Mouse (Mus musculus): ENCODE data around the gene Upp1.
"Not testable (repeated sequence)": the region's sequence is repeated elsewhere in the genome, so short reads cannot be mapped to it uniquely, and the experiment has no call there.

The Upp1 gene

DNA sequence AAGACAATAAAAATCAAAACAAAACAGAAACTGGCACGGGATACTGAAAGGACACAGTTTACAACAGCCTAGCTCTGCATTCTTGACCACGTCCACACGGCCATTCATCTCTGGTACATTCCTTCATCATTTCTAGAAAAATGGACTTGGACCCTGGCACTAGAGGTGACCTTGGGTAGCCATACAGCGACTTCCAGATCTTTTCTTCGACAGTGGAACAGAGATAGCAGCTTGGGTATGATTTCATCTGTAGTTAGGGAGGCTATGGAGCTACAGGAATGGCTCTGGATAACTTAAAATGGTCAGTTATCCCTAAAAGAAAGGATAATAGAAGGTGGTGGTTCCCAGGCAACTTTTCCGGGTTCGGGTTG, at the start of gene Upp1:
Gene Upp1 (plus strand): TSS at position 54 of the 371 bp plus-strand sequence.
- DNase-seq, result no peak

DNA sequence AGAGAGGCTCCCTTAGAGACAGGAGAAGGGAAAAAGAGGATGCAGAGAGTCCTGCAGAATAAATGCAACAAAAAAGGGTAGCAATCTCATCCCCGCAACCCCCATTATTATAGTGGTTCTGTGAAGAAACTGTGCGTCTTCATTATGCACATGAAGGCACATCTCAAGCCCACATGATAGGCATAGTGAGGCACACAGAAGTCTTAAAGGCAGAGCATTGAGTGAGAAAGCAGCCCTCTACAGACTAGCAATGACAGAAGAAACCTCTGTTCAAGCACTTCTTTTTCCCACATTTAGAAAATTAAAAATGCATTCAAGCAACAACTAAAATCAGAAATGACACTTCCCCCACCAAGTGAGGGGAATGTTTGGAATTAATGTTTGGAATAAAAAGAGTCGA, 41.5 kb upstream of the Upp1 start:
- DNase-seq, result no peak

DNA sequence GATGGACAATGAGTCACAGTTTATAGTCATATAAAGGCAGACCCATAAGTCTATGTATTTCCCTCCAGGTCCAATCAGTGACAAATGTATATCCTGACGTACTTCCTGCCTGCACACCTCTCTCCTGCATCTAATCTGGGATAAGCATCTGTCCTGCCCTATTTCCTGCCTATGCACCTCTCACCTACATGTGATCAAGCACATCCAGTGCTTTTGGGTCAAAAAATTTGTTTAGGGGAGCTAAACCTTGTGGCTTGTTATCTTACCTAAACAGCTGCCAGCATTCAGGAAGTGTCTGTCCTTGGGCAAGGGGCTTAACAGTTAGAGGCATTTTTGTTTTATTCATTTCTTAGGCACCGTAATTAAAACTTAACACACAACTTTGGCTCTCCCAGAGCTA, 4.7 kb upstream of the Upp1 start:
- DNase-seq, result no peak

DNA sequence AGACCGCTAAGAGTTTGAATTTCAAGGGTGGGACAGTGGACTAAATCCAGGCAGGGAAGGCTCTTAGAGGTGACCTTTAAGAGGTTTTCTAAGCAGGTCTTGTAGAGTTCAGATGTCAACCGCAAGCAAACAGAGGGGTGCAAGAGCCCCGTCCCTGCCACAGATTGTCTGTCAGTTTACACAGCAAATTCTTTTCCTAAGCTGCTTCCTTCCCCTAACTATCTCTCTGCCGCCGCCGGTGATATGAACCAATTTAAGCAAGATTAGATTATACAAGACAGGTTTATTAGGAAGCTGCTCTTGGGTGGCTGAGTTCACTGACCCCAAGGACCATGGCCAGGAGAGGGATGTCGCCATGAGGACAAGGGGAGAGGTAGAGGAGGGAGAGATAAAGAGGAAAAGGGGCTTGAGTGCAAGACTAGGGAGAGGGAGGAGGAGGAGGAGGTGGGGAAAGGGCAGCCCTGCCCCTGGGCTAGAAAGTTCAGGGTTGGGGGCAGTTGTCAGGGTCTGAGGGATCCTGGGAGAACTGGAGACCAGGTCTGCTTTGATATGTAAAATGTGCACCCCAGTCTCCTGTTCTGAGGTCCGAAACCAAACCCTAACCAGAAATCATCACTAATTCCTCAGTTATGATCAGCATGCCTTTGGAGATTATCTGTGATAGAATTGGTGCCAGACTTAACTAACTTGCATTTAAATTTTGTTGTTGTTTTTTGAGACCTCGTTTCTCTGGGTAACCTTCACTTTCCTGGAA, 2.4 kb upstream of the Upp1 start:
- DNase-seq, result no peak

DNA sequence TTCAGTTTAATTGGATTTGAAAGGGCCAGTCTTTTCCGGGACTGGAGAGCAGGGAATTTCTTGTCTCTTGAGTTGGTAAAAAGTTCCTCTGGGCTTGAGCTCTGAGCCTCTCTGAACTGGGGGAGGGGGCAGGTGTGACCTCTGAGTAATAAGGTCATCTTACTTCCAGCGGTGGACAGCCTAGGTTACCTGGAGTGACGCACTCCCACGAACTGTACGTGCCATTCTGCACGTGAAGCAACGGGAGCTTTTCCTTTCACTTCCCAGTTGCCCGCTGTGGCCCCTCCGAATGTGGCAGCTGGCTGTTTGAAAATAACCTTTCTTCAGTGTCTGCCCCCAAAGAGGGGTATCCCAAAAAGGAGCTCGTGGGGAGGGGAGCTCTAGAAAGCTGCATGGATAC, 1.8 kb upstream of the Upp1 start:
- DNase-seq, result peak in 1 of 2 experiments; percentile 8

DNA sequence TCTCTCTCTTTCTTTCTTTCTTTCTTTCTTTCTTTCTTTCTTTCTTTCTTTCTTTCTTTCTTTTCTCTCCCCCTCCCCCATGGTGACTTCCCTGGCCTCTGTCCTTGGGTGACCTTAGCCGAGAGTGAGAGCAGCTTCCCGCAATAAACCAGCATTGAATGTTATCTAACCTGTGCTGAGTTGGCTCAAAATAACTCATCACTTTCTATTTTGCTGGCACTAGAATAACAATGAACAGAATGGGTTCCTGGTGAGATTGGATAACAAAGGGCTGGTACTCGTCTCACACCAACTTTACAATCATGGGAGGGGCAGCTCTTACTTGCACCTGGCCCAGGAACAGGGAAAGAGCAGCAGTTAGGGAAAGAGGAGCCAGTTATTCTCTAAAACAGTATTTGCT, 987 bp upstream of the Upp1 start:
- no peak for DNase-seq

DNA sequence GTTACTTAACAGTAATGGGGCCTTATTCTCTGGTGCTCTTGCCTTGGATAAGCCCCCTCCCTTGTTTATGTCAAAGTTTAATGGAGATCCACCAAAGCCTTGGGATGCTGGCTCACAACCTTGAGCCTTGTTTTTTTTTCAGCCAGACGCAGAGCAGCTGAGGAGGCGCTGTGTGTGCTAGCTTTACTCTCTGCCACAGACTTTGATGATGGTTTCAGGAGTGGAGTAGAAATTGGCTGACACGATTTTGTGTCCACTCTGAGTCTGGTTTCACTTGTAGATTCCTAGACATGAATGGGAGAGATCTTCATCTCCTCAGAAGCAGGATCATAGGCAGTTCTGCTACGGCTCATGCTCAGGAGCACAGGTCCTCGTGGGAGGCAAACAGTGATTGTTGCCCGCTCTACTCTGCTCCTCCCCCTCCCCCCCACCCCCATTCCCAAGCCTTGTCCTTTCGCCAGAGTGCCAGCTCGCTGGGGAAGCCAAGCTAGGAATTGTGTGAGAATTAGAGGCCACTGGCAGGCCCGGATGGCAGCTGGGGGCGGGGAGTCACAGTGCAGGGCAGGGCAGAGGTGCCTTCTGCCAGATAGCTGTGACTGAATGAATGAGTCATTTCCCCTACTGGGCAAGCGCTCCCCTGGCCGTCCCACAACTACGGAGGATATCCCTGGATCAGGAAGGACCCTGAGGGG, 399 bp upstream of the Upp1 start:
- DNase-seq, result peak; percentile 63 to 75

DNA sequence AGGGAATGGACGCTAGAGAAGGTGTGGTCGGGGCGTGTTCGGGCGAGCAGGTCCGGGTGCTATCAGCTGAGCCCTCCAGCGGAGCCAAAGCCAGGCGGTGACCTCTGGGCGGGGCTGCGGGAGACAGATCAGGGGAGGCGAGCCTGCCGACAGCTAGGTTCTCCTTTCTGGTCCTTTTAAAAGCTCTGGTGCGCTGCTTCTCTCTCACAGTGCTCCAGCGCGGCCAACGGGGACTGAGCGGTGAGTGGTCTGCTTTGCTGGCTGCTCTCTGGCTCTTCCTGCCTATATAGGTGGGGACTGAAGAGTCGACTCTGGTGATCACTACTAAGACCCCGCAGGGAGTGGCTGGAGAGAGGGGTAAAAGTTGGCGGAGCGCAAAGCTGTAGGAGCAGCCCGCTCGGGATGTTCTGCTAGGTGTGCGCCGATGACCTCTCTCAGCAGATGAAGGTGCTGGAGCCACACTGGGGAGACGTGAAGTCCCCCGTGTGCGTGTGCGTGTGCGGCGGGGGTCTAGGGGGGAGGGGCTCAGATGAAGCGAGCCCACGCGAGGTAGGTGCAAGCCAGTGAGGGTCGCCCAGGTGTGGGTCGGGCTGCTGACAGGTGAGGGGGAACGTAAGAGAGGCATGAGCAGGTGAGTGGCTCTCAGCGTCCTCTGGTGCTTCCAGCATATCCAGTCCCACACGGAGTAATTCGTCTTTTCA, 668 bp downstream of the Upp1 start:
- DNase-seq, result peak; percentile 57 to 67

DNA sequence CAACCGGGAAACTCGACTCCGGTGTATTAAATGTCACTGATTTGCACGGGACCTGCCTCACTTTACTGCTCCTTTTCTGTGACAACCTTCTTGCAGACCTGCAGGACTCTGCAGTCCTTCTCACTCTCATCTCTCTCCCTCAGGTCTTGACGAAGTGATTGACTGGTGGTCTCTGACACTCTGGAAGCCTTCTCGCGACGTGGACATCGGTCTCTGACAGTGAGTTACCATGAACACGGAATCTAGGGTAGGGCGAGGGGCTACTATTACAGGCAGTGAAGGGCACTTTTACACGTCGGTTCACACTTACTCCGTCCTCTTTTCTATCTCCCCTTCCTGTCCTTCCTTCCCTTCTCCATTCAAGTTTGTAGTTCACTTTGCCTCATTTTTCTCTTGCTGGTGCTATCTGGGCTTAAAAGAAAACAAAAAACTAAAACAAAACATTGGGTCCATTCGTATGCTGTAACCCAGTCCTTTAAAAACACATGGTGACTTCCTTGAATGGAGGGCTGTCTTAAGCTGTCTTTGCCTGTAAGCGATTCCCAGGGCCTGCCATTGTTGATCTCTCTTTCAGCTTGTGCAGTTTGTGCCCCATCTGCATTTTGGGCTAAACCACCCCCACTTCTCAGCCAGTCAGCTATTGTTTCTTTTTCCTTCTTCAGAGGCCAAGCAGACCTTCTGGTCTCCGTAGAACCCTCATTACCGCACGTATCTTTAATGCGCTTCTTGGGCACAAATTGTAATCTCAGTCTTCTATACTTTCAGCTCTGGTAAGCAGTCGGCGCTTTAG, 1.5 kb downstream of the Upp1 start:
- DNase-seq, result no peak

DNA sequence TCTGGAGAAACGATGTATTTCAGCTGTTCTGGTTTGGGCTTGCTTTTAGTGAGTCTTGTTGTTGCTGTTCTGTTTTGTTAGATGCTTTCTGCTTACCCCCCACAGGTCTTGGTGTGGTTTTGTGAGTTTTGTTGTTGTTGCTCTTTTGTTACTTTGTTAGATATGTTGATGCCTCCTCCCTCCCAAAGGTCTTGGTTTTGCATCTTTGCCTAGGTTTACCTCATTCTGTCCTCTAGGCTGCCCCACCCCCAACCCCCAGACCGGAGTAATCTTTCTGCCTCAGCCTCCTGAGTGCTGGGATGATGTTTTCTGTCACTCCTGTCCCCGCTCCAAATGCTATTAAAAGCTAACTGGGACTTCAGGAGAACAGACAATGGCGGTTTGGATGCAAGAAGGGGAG, 4.4 kb downstream of the Upp1 start:
- DNase-seq, result no peak

DNA sequence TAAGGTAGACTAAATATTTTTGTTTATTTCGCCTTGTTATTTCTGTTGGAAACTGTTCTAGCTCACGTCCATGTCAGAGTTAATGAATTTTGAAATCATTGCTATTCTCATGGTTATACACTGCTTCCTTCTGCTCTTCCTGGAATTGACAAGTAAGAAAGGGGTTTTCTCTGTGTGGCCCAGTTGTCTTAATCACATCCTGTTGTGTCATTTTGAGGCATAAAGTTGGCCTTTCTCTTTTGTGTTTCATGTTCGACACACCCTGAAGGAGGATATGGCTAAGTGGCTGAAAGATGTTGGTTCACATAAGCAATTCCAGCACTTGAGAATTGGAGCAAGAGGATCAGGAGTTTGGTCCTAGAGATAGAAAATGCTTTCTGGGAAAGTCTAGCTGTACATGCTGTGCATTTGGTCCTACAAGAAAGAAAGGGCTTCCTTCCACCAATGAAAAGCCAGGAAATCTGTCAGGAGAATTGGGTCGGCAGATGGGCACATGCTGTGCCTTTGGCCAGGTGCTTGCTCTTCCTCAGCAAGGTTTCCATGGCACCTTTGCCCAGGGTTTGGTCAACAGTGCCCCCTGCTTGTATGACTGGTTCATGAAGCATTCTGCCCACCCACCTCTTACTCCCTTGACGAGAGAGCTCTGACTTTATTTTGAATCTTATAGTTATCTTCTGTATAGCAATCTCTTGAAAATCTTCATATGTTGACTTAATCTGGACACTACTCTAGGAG, 8.6 kb downstream of the Upp1 start:
- DNase-seq, result peak; percentile 36 to 46

DNA sequence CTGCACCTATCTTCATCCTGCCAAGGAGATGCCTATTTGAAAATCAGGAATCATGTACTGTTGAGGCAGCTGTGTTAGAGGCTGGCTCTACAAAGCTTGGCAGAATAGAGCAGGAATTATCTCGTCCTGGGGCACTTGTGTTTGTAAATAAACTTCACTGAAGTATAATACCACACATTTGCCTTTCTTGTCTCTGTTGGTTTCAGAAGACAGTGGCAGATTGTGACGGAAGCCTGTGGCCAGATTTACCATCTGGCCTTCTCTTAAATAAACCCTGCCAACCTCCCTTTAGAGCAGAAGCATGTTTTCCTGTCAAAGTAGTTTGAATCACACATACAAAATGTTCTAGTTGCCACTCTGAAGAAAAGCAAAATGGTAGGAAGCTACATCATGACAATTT, 10.2 kb downstream of the Upp1 start:
- DNase-seq, result no peak

DNA sequence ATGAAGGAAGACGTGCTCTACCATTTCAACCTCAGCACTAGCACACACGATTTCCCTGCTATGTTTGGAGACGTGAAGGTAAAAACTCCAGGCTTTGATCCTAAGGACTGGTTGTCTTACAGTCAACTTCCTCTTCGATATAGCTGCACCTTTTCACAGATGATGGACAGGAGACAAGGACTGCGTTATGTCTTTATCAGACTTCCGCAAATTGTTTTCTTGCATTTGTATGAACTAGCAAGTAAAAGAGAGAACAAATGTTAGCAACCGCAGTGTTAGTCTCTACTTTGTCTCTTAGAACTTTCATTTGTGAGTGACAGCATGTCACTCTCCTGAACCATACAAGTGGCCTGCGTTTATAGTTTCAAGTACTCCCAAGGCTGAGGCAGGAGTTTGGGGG, 11.6 kb downstream of the Upp1 start:
- DNase-seq, result no peak

DNA sequence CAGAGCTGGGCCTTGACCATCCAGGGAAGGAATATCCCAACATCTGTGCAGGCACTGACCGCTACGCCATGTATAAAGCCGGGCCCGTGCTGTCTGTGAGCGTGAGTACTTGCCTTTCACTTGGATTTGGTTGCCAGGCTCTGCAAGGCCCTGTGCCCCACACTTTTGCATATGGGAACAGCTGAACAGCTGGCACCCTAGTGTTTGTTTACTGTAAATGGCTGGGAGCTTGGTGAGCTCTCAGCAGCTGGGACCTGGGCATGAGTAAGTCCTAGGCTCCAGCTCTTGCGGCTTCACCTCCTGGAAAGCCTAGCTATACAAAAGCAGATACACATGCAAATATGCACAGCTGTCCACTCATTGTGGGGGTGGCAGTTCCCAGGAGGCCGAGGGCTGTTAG, 13.8 kb downstream of the Upp1 start:
- DNase-seq, result no peak

DNA sequence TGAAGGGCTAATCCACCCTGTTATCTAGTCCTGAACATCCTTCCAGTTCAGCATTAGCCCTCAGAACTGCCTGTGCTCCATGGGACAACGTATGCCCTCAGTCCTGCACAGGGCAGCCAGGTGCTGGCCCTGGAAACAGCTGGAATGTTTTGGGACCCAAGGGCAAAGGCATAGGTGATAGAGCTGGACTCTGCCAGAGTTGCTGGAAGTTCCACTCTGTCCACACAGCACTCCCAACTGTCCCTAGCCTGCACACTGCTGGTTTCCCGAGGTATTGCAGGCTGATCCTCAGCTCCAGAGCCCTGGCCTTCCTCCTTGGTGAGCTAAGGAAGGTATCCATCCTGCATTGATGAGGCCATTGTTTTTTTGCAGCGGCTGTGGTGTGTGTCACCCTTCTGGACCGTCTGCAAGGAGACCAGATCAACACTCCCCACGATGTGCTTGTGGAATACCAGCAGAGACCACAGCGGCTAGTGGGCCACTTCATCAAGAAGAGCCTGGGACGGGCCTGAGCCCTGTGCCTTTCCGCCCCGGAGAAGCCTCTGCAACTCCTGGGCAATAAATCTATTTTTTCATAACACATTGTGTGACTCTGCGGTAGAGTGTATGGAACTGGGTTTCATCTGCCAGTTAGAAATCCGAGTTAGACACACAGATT, 17.8 kb downstream of the Upp1 start:
- DNase-seq, result peak; percentile 30 to 42

DNA sequence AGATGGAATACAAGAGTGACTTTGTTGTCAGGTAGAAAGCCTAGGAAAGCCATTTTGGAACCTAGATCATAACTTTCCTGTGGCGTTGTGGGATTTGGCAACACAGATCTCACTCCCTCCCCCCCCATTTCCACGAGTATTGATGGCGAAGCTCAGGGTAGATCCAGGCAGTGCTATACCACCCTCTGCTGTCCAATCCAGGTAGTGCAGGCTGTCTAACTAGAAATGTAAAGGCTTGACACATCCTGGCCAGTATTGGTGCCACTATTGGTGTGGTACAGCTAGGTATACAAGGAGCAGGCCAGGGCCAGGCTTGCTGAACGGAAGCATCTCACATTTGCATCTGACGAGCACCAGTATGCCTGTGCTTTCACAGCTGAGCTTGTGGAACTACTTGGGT, 18.6 kb downstream of the Upp1 start:
- peak; percentile 87 to 89 for DNase-seq

DNA sequence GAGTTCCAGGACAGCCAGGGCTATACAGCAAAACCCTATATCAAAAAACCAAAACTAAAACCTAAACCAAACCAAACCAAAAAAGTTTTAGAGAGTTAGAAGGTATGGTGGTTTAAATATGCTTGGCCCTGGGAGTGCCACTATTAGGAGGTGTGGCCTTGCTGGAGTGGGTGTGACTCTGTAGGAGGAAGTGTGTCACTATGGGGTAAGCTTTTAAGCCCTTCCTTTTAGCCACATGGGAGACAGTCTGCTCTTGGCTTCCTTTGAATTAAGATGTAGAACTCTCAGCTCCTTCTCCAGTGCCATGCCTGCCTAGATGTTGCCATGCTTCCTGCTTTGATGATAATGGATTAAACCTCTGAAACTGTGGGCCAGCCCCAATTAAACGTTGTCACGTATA, 27.2 kb downstream of the Upp1 start:
- DNase-seq, result no peak

DNA sequence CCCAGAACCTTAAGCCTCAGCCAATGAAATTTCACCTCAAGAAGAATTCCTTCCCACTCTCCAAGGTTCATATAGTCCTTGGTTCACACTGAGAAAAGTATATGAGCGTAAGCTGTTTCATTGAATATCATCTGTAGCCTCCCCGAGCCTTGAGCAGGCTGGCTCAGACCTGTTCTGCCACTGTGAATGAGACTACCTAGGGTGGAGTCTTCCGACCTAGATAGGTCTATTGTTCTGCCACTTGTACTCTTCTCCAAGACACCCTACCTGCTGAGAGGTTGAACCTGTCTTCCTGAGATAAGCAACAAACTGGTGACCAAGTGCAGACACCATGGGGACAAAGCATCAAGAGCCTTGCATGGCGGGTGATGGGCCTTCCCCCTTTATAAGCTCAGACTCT, 28.2 kb downstream of the Upp1 start:
- no peak for DNase-seq

DNA sequence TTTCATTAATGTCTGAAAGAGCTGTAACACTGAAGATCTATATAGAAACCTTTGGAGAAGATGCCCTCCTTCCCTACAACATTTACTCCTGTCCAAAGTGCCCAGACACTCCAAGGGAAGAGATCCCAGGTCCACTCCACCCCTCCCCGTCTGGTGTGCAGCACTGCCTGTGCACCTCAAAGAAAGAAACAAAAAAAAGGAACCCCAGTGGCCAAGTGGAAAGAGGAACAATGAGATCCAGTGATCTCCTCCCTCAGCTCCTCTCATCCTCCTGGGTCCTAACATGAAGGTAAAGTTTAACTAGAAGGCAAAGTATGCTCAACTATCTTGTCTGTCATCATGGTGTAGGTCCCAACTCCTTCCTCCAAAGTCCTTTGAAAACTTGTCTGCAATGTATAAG, 28.8 kb downstream of the Upp1 start:
- no peak for DNase-seq

DNA sequence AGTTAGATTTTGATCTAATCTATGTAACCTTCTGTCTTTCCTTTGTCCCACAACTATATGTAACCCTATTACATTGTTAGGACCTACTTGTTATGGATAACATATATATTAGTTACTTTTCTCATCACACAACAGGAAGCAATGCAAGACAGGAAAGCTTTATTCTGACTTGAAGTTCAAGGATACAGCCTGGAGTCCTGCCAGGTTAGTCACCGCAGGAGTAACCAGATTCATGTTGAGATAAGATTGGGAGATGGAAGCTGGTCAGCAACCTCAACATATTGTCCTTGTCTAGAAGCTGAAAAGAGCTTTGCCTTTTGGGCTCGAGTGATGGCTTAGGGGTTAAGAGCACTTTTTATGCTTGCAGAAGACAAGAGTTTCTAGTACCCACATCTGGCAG, 30.3 kb downstream of the Upp1 start:
- no peak for DNase-seq

DNA sequence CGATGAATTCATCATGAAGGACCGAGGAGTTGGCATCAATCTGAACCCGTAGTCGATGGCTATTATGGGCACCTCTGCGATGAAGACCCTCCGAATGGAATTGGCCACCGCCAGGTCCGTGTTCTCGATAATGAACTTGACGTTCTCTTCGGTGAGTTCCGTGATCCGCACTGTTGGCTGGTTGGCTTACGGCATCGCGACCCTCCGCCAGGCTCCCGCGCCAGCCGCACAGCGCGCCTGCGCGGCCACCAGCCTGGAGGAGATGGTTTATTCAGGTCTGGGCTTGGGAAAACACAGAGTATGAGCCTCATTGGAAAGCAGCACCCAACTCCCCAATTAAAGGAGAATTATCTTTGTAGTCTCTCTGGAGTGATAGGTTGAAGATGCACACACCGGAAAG, 32.5 kb downstream of the Upp1 start:
- not testable (repeated sequence) for DNase-seq

DNA sequence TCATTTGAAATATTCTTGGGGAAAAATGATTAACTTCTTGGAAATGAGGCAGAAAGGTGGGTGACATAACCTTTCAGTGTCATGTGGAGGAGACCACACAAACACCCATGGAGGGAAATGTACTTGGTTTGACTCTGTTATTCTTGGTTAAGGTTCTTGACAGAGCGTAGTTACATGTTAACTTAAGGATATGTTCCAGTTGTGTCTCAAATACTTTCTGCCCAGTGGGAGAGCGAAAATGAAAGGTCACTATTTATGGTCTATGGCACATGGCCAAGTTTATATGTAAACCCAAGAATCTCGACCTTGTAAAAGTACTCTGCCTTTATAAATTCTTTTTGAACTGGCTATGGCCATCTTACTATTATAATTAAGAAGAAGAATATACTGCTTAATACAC, 42.0 kb downstream of the Upp1 start:
- DNase-seq, result no peak
